Mouse (Mus musculus) heart, adult 2 months (tissue): ENCODE results near the gene 4933427D14Rik. TPM values are rescaled to one million over a fixed set of nuclear protein-coding genes. Genes with fewer than 3 reads are reported as not detected.

ENCODE experiments used
- DNase-seq, 2 experiments: peaks; one replicate each; pipeline ENCODE4 v3.0.0; 2021
- H3K27ac ChIP-seq: fragments of 200-600 bp; 2 replicates; pipeline ENCODE4 v1.8.1; 2022
- H3K27me3 ChIP-seq: fragments of 200-500 bp; 2 replicates; pipeline ENCODE4 v1.6.1; 2012; ENCODE audit warnings: mild to moderate bottlenecking, low read length, inconsistent platforms, mixed read lengths; ENCODE audit not compliant: control insufficient read depth, insufficient read depth
- H3K36me3 ChIP-seq: fragments of 200-500 bp; 2 replicates; pipeline ENCODE4 v1.6.1; 2012; ENCODE audit warnings: low read length, inconsistent platforms; ENCODE audit not compliant: control insufficient read depth, insufficient read depth
- H3K4me1 ChIP-seq: fragments of 200-500 bp; 2 replicates; pipeline ENCODE4 v1.6.1; 2011; ENCODE audit warnings: low read length; ENCODE audit not compliant: control insufficient read depth, insufficient read depth
- H3K4me3 ChIP-seq: fragments of 200-600 bp; 2 replicates; pipeline ENCODE4 v1.8.1; 2022
- H3K79me2 ChIP-seq: fragments of 200-500 bp; replicated peaks from 2 replicates; pipeline ENCODE4 v1.6.1; 2012; ENCODE audit warnings: mild to moderate bottlenecking, inconsistent platforms, low read length, moderate library complexity, mixed read lengths; ENCODE audit not compliant: control insufficient read depth, insufficient read depth
- H3K9ac ChIP-seq: fragments of 200-500 bp; 2 replicates; pipeline ENCODE4 v1.6.1; 2012; ENCODE audit warnings: low read depth, mild to moderate bottlenecking, control low read depth, inconsistent platforms, low read length, mixed read lengths
- CTCF ChIP-seq: fragments of 200-600 bp; IDR thresholded peaks from 2 replicates; pipeline ENCODE4 v1.8.1; 2022; ENCODE audit warnings: antibody characterized with exemption, mild to moderate bottlenecking, moderate library complexity
- EP300 ChIP-seq: fragments of 200-500 bp; IDR thresholded peaks from 2 replicates; pipeline ENCODE4 v1.6.1; 2011; ENCODE audit warnings: low read depth, low read length, control low read depth; ENCODE audit not compliant: insufficient read depth
- POLR2A ChIP-seq: fragments of 200-500 bp; IDR thresholded peaks from 2 replicates; pipeline ENCODE4 v1.6.1; 2011; ENCODE audit warnings: mild to moderate bottlenecking, low read depth, low read length, control low read depth; ENCODE audit not compliant: insufficient read depth
- WGBS: fragments of 180-500 bp; shearing (Covaris S2); methylation state at CpG from one replicate; pipeline ENCODE4 v1.1.7; 2018; 5-methylcytosine and 5-hydroxymethylcytosine counted together
- intact Hi-C: fragments of 180-260 bp; cut with DNase I; formaldehyde crosslinking; loops from one replicate; pipeline ENCODE4 v1.15.1; 2025
- polyA plus RNA-seq: library from polyadenylated mRNA; depleted of rRNA; stranded (reverse); fragments of >200 nt; gene quantifications from 2 replicates; pipeline ENCODE4 v1.2.3, GENCODE M21; 2012
- total RNA-seq, 2 experiments: library from RNA; stranded (reverse); gene quantifications; 2 replicates each; pipeline ENCODE4 v1.2.3; 2021

The 4933427D14Rik gene
- total and polyA plus RNA-seq, 3 experiments: 2.0 to 2.3 (median 2.0) TPM

- peaks cover 1% of the 10 kb centered on the region; the same call in 1 of the 2 replicates for H3K4me1 ChIP-seq
- H3K27me3 ChIP-seq: no peaks in the 10 kb centered on the region
- no peaks in the 10 kb centered on the region for H3K79me2 ChIP-seq
- intact Hi-C loops: no loop called here
- no peak for DNase-seq
- no peak overlapping the region for H3K4me3 ChIP-seq
- 94% methylated on average over 1 of the region's 1 CpGs for WGBS
- peaks cover 2% of the 10 kb centered on the region; the same call in 1 of the 2 replicates for H3K36me3 ChIP-seq
- no peak overlapping the region for H3K27ac ChIP-seq
- no peak overlapping the region for H3K9ac ChIP-seq
- TF ChIP-seq EP300 (no peak), CTCF (no peak), POLR2A (no peak)
These were observed 16.4 kb downstream of the 4933427D14Rik start for GRCm38 (mm10) chr11:72190857-72191256.

GRCm38 (mm10) chr11:72184252-72184651 is 23.0 kb downstream of the 4933427D14Rik start:
- intact Hi-C loops: no loop called here
- no peak overlapping the region for H3K27ac ChIP-seq
- 73% methylated on average over 4 of the region's 4 CpGs for WGBS
- no peaks in the 10 kb centered on the region for H3K27me3 ChIP-seq
- H3K79me2 ChIP-seq: no peaks in the 10 kb centered on the region
- H3K36me3 ChIP-seq: no peaks in the 10 kb centered on the region
- H3K9ac ChIP-seq: no peak overlapping the region
- no peak for DNase-seq
- no peak overlapping the region for H3K4me3 ChIP-seq
- H3K4me1 ChIP-seq: no peaks in the 10 kb centered on the region; the same call in none of the 2 replicates
- TF ChIP-seq EP300 (no peak), CTCF (no peak), POLR2A (no peak)

GRCm38 (mm10) chr11:72181136-72181535 is 26.1 kb downstream of the 4933427D14Rik start:
- H3K36me3 ChIP-seq: no peaks in the 10 kb centered on the region; the same call in 1 of the 2 replicates

GRCm38 (mm10) chr11:72180556-72180955 is 26.7 kb downstream of the 4933427D14Rik start:
- Histone ChIP-seq H3K4me1 (no peaks in the 10 kb centered on the region; the same call in 1 of the 2 replicates), H3K27me3 (no peaks in the 10 kb centered on the region), H3K4me3 (no peak overlapping the region), H3K36me3 (no peaks in the 10 kb centered on the region; the same call in 1 of the 2 replicates), H3K27ac (no peak overlapping the region), H3K79me2 (no peaks in the 10 kb centered on the region), H3K9ac (no peak overlapping the region)
- no peak for TF ChIP-seq EP300
- TF ChIP-seq CTCF: no peak
- no peak for TF ChIP-seq POLR2A
- intact Hi-C loops: no loop called here
- 94% methylated on average over 5 of the region's 5 CpGs for WGBS
- no peak for DNase-seq

More at GRCm38 (mm10) chr11:72181136-72181535, 26.1 kb downstream of the 4933427D14Rik start:
- Histone ChIP-seq H3K27ac (no peak overlapping the region), H3K9ac (no peak overlapping the region), H3K27me3 (no peaks in the 10 kb centered on the region), H3K4me3 (no peak overlapping the region), H3K79me2 (no peaks in the 10 kb centered on the region), H3K4me1 (no peaks in the 10 kb centered on the region; the same call in 1 of the 2 replicates)
- no peak for DNase-seq
- TF ChIP-seq EP300: no peak
- TF ChIP-seq POLR2A: no peak
- TF ChIP-seq CTCF: no peak
- intact Hi-C loops: no loop called here
- 94% methylated on average over 4 of the region's 4 CpGs for WGBS

GRCm38 (mm10) chr11:72176553-72176952 is 30.7 kb downstream of the 4933427D14Rik start:
- Histone ChIP-seq H3K27ac (no peak overlapping the region), H3K9ac (no peak overlapping the region), H3K4me3 (no peak overlapping the region), H3K36me3 (no peaks in the 10 kb centered on the region; the same call in 1 of the 2 replicates), H3K4me1 (no peaks in the 10 kb centered on the region), H3K79me2 (no peaks in the 10 kb centered on the region), H3K27me3 (no peaks in the 10 kb centered on the region)
- DNase-seq: no peak
- intact Hi-C loops: no loop called here
- no peak for TF ChIP-seq EP300
- TF ChIP-seq POLR2A: no peak
- no peak for TF ChIP-seq CTCF
- WGBS: 88% methylated on average over 3 of the region's 3 CpGs

DNA sequence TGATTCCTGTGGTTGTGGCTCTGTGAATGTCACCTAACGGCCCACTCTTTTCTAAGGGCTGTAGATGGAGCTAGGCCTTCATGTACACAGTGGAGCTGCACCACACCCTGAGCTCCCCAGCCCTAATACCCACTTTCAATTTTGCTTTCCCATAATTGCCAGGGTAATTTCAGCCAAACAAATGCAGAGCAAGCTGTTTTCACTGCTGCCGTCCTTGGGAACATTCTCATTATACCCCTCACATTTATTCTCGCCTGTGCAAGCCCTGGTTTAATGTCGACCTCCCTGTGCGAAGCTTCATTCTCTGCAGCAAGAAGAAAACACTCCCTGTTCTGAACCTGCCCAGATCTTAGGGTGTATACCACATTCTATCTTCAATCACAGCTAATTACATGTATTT is 31.3 kb downstream of the 4933427D14Rik start:
- no peaks in the 10 kb centered on the region for H3K79me2 ChIP-seq
- no peak overlapping the region for H3K9ac ChIP-seq
- H3K4me1 ChIP-seq: no peaks in the 10 kb centered on the region
- H3K36me3 ChIP-seq: no peaks in the 10 kb centered on the region; the same call in 1 of the 2 replicates
- H3K27ac ChIP-seq: no peak overlapping the region
- TF ChIP-seq EP300 (no peak), POLR2A (no peak), CTCF (no peak)
- WGBS: 90% methylated on average over 5 of the region's 5 CpGs
- H3K4me3 ChIP-seq: no peak overlapping the region
- no peak for DNase-seq
- no peaks in the 10 kb centered on the region for H3K27me3 ChIP-seq
- intact Hi-C loops: no loop called here
